Mouse (Mus musculus): ENCODE results near the gene Trio. TPM values are rescaled to one million over a fixed set of nuclear protein-coding genes. Genes with fewer than 3 reads are reported as not detected.

The Trio gene
- total RNA-seq, 2 experiments from 2014 or later: 37.3 to 50.8 TPM

DNA sequence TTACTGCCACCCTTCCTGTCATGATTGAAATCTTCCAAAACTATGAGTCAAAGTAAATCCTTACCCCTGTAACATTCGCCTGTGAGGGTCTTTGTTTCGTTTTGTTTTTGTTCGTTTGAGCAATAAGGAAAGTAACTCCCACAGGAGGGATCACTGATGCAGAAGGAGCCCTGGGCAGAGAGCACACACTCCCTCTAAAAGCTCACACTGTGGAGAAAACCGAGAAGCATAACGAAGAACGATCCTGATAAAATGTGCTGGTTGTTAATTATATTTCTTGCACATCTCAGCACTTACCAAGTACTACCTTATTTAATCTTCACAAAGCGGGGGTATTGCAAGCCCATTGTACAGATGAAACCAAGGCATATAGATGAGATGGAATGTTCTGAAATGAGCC, 333.5 kb downstream of the Trio start:
- no peak for ATAC-seq (ENCODE audit: poor library complexity, severe bottlenecking)

GRCm38 (mm10) chr15:27691213-27691612, 334.4 kb downstream of the Trio start:
- no peak for ATAC-seq (ENCODE audit: poor library complexity, severe bottlenecking)

GRCm38 (mm10) chr15:27688041-27688651, 337.5 kb downstream of the Trio start:
- ATAC-seq (ENCODE audit: poor library complexity, severe bottlenecking): peak; percentile 84

DNA sequence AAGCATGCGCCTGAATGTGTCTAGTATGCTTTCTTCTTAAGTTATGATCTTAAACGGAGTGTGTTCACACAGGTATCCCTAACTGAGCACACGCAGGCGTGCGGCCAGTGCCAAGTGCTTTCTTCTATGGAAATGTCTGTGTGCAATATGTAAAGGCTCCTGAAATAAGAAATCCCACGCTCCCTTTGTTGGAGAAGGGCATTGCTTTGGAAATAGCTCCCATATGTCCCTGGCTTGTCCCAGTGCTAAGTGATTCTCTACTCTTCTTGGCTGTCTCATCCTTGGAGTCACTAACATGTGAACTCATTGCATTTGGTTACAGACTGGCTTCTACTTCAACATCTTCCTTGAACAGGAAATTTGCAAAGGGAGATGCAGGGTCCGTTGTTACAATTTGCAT, 340.8 kb downstream of the Trio start:
- no peak for ATAC-seq (ENCODE audit: poor library complexity, severe bottlenecking)

DNA sequence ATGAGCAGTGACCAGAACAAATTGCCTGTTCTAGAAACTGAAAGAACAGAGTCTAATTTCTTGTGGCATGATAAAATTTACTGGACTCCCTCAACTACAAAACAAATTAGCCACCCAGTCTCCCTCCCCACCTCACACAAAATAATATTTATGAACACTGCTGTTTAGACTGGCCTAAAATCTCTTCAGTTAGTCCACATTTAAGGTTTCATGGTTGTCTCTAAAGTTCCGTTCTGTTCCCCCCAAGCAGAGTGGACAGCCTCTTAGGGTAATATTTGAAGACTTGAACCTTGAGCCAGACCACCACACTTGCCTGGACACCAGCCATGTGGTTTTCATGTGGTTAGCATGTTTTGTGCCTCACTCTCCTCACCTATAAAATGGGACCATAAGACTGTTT, 342.4 kb downstream of the Trio start:
- ATAC-seq (ENCODE audit: poor library complexity, severe bottlenecking): no peak

- no peak for ATAC-seq (ENCODE audit: poor library complexity, severe bottlenecking)
Observed at GRCm38 (mm10) chr15:27682619-27683018, 343.0 kb downstream of the Trio start.

DNA sequence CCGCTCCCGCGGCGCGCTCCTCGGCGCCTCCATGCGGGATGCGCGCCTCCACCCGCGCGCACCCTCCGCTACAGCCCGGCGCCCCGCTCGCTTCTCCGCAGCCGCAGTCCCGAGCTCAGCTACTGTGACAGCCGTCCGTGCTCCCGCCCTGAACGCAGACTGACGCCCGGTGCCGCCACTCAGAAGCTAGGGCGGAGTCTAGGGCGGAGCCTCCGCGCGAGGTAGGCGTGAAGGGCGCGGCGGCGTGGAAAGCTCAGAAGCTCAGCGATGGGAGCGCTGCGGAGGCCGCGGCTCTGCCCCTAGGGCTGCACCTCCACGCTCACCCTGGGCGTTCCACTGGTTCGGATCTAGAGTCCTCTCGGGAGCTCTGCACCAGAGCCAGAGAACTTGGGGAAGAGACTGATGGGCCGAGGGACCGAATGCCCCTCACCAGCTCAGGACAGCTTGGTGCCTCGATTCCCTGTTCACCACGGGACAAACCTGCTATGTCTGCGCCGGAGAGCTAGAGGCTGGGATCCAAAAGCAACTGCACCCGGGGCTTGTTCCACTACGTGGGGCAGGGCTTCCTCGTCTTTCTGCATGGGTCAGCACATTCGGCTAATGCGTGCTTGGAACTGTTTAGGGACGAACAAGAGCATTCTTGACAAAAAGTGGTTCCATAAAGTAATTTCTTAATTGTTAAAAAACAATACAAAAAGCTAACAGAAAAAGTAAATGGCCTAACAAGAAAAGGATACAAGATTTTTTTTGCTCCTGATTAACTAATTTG, 344.0 kb downstream of the Trio start, which contains the start of gene Otulinl:
Gene Otulinl (minus strand): TSS at position 161 of the 769 bp plus-strand sequence.
- peak; percentile 98 for ATAC-seq (ENCODE audit: poor library complexity, severe bottlenecking)

- ATAC-seq (ENCODE audit: poor library complexity, severe bottlenecking): peak; percentile 31
Observed at GRCm38 (mm10) chr15:27680997-27681396, 344.7 kb downstream of the Trio start.

Other genes with a start within 250 kb of the Trio start
- gene Dnah5, start 177.9 kb upstream of the Trio start, total RNA-seq (2015): not detected in 2 replicates
- not detected in 2 replicates for gene Dnah5, start 177.9 kb upstream of the Trio start, total RNA-seq (2017)

Measured in megakaryocyte, adult 5-6 weeks (primary cell).